Mouse (Mus musculus) intestine, embryonic 15.5 days (tissue): Measurements from ENCODE around the gene Trhr2. TPM values are rescaled to one million over a fixed set of nuclear protein-coding genes. Genes with fewer than 3 reads are reported as not detected.

Experiments
- ATAC-seq: fragments of 200-750 bp; cut with Nextera tagmentation; 2 replicates; pipeline ENCODE4 v1.8.0; 2017; ENCODE audit warnings: moderate TSS enrichment, moderate library complexity
- H3K27ac ChIP-seq: fragments of 300-500 bp; sonication (generic); 2 replicates; pipeline ENCODE4 v1.5.1; 2015; ENCODE audit warnings: mild to moderate bottlenecking, inconsistent platforms
- H3K27me3 ChIP-seq: fragments of 300-500 bp; sonication (generic); replicated peaks from 2 replicates; pipeline ENCODE4 v1.6.1; 2015; ENCODE audit warnings: inconsistent platforms
- H3K36me3 ChIP-seq: fragments of 300-500 bp; sonication (generic); 2 replicates; pipeline ENCODE4 v1.6.1; 2015; ENCODE audit warnings: inconsistent platforms
- H3K4me1 ChIP-seq: fragments of 300-500 bp; sonication (generic); replicated peaks from 2 replicates; pipeline ENCODE4 v1.6.1; 2015; ENCODE audit warnings: inconsistent platforms
- H3K4me2 ChIP-seq: fragments of 300-500 bp; sonication (generic); replicated peaks from 2 replicates; pipeline ENCODE4 v1.6.1; 2015; ENCODE audit warnings: mild to moderate bottlenecking, inconsistent platforms
- H3K4me3 ChIP-seq: fragments of 300-500 bp; sonication (generic); replicated peaks from 2 replicates; pipeline ENCODE4 v1.5.1; 2015; ENCODE audit warnings: inconsistent platforms
- H3K9ac ChIP-seq: fragments of 300-500 bp; sonication (generic); 2 replicates; pipeline ENCODE4 v1.6.1; 2015; ENCODE audit warnings: inconsistent platforms
- H3K9me3 ChIP-seq: fragments of 300-500 bp; sonication (generic); 2 replicates; pipeline ENCODE4 v1.6.1; 2016; ENCODE audit warnings: inconsistent platforms
- WGBS: fragments of 180-500 bp; shearing (Covaris S2); methylation state at CpG from one replicate; pipeline ENCODE4 v1.1.7; 2015; 5-methylcytosine and 5-hydroxymethylcytosine counted together
- polyA plus RNA-seq: library from polyadenylated mRNA; unstranded; fragments of >200 nt; fragmentation: Nextera tagmentation; extraction: Ambion mirVana; gene quantifications from 2 replicates; pipeline ENCODE4 v1.2.1, GENCODE M21; 2015

Gene Trhr2
- polyA plus RNA-seq, 1 experiment from 2014 or later = not detected

DNA sequence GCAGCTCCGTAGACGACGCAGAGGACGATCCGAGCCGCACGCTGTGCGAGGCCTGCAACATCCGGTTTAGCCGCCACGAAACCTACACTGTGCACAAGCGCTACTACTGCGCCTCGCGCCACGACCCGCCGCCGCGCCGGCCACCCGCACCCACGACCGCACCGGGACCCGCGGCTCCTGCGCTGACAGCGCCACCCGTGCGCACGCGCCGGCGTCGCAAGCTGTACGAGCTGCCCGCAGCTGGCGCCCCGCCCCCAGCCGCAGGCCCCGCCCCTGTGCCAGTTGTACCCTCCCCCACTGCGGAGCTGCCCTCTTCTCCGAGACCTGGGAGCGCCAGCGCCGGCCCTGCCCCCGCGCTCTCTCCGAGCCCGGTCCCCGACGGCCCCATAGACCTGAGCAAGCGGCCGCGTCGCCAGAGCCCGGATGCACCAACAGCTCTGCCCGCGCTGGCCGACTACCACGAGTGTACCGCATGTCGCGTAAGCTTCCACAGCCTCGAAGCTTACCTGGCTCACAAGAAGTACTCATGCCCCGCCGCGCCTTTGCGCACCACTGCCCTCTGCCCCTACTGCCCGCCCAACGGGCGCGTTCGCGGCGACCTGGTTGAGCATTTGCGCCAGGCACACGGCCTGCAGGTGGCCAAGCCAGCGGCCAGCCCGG, 24.2 kb downstream of the Trhr2 start:
- peak; percentile 50 for ATAC-seq
- Histone ChIP-seq H3K4me1 (peaks cover 9% of the 10 kb centered on the region), H3K4me2 (peak overlapping the region; percentile 89), H3K9me3 (no peaks in the 10 kb centered on the region), H3K27ac (no peak overlapping the region), H3K27me3 (peaks cover 25% of the 10 kb centered on the region), H3K9ac (0 out of 2 replicates have a peak overlapping the region, but pooled peaks have one; percentile 34), H3K4me3 (peak overlapping the region; percentile 48), H3K36me3 (peaks cover 39% of the 10 kb centered on the region)
- WGBS = 31% methylated on average over 81 of the region's 81 CpGs

DNA sequence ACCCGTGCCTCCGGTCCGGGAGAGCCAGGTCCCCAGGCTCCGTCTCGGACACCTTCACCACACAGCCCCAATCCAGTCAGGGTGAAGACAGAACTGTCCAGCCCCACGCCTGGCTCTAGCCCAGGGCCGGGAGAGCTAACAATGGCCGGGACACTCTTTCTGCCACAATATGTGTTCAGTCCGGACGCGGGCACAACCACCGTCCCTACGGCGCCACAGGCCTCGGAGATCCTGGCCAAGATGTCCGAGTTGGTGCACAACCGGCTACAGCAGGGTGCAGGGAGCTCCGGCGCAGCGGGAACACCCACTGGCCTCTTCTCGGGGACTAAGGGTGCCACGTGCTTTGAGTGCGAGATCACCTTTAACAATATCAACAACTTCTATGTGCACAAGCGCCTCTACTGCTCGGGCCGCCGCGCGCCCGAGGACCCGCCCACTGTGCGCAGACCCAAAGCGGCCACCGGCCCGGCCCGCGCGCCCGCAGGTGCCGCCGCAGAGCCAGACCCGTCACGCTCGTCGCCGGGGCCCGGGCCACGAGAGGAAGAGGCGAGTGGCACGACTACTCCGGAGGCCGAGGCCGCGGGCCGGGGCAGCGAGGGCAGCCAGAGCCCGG, 24.8 kb downstream of the Trhr2 start:
- peaks cover 25% of the 10 kb centered on the region for H3K27me3 ChIP-seq
- peak; percentile 5; the same call in 1 of the 2 replicates for ATAC-seq
- WGBS = 31% methylated on average over 57 of the region's 57 CpGs
- no peak overlapping the region for H3K27ac ChIP-seq
- H3K9me3 ChIP-seq = no peaks in the 10 kb centered on the region
- H3K9ac ChIP-seq = 0 out of 2 replicates have a peak overlapping the region, but pooled peaks have one; percentile 34
- H3K4me2 ChIP-seq = peak overlapping the region; percentile 89
- H3K36me3 ChIP-seq = peaks cover 39% of the 10 kb centered on the region
- peaks cover 15% of the 10 kb centered on the region for H3K4me1 ChIP-seq
- H3K4me3 ChIP-seq = peak overlapping the region; percentile 48

DNA sequence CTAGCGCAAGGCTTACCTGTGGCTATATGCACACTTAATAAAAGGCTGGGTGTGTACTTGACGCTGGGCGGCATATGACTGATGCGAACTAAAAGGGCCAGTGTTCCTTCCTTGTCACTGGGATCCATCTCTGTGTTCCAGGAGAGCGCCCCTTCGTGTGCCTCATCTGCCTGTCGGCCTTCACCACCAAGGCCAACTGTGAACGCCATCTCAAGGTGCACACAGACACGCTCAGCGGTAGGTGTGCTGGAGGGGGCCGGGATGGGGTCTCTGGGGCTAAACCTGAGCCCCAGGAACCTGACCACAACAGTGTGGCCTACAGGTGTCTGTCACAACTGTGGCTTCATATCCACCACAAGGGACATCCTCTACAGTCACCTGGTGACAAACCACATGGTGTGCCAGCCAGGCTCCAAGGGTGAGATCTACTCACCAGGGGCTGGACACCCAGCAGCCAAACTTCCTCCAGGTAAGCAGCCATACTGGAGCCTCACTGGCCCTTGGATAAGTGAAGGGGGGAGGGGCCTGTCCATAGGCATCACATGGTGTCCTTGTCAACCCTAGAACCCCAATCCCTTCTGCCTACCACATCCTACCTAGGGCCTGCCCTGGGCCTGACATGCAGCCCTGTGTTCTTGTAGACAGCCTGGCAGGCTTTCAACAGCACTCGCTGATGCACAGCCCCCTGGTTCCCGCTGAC, 25.6 kb downstream of the Trhr2 start:
- WGBS = 90% methylated on average over 13 of the region's 13 CpGs
- no peak for ATAC-seq
- H3K4me3 ChIP-seq = no peak overlapping the region
- H3K4me1 ChIP-seq = peaks cover 22% of the 10 kb centered on the region
- peaks cover 25% of the 10 kb centered on the region for H3K27me3 ChIP-seq
- H3K4me2 ChIP-seq = 0 out of 2 replicates have a peak overlapping the region, but pooled peaks have one; percentile 89
- H3K9me3 ChIP-seq = no peaks in the 10 kb centered on the region
- no peak overlapping the region for H3K9ac ChIP-seq
- peaks cover 39% of the 10 kb centered on the region for H3K36me3 ChIP-seq
- no peak overlapping the region for H3K27ac ChIP-seq

DNA sequence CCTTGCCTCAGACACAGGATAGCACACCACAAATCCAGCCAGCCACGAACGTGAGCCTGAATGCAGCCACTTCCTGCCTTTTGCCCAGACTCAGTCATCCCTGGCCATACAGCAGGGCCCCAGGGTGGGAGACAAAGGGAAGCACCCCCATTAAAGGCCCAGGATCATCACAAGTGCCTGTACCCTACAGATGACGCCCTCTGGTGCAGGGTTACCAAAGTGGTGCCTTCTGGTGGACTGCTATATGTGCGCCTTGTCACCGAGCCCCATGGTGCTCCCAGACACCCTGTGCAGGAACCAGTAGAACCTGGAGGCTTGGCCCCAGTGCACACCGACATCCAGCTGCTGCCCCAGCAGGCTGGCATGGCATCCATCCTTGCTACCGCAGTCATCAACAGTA, 27.0 kb downstream of the Trhr2 start:
- Histone ChIP-seq H3K4me3 (no peak overlapping the region), H3K9ac (no peak overlapping the region), H3K4me2 (no peak overlapping the region), H3K9me3 (no peaks in the 10 kb centered on the region), H3K4me1 (peaks cover 33% of the 10 kb centered on the region), H3K36me3 (peaks cover 39% of the 10 kb centered on the region), H3K27ac (no peak overlapping the region), H3K27me3 (peaks cover 25% of the 10 kb centered on the region)
- 88% methylated on average over 7 of the region's 7 CpGs for WGBS
- ATAC-seq = no peak

DNA sequence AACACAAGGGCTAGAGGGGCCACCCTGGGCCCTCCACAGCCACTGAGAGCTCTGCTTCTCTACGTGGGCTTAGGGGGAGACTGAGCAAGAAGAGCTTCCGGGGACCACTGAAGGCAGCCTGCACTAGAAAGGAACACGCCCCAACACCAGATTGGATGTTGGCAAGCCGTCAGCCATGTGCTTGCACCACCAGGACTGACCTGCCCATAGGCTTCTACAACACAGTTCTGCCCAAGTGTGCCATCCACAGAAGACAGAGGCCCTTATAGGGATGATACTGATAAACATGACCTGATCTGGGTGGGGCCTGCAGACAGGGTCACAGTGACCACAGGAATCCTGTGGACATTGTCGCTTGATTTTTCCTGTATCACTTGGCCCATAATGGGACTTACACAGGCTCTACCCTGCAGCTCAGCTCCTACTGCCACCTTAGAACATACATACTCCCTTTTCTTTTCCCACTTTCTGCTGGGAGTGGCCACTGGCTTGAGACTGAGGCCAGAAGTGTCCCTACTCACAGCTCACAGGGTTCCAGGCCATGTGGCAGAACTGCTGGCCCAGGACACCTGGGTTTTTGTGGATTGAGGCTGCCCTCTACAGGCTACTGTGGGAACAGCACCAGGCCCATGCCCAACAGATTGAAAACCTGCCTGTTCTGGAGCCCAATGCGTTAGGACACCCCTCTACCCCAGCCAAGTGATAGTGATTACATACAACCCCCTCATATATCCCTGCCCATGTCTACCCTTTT, 27.6 kb downstream of the Trhr2 start:
- Histone ChIP-seq H3K27ac (no peak overlapping the region), H3K36me3 (peaks cover 39% of the 10 kb centered on the region), H3K9me3 (no peaks in the 10 kb centered on the region), H3K27me3 (peaks cover 25% of the 10 kb centered on the region), H3K4me2 (no peak overlapping the region), H3K9ac (no peak overlapping the region), H3K4me3 (no peak overlapping the region), H3K4me1 (peaks cover 33% of the 10 kb centered on the region)
- 65% methylated on average over 6 of the region's 6 CpGs for WGBS
- ATAC-seq = peak; percentile 27; the same call in 1 of the 2 replicates

DNA sequence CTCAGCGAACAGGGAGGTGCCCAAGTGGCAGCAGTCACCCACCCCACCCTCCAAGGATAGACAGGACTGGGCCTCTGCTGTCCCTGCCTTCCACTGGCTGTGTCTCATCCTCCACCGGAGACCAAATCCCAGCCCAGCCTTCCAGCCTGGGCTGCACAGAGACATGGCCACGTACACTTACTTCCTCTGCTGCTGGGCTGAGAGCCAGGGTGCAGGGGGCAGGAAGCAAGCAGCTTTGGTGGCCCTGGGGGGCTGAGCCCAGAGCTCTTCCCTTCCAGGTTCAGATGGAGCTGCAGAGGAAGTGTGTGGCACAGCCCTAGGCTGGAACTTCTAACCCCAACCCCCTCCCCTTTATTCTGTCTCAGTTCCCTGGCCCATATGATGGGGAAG, 29.4 kb downstream of the Trhr2 start:
- Histone ChIP-seq H3K9me3 (no peaks in the 10 kb centered on the region), H3K4me1 (peaks cover 39% of the 10 kb centered on the region), H3K36me3 (peaks cover 25% of the 10 kb centered on the region), H3K4me2 (no peak overlapping the region), H3K4me3 (no peak overlapping the region), H3K27me3 (peaks cover 8% of the 10 kb centered on the region), H3K27ac (peak overlapping the region; percentile 73), H3K9ac (no peak overlapping the region)
- ATAC-seq = peak; percentile 6; the same call in 1 of the 2 replicates
- WGBS = 54% methylated on average over 3 of the region's 3 CpGs

DNA sequence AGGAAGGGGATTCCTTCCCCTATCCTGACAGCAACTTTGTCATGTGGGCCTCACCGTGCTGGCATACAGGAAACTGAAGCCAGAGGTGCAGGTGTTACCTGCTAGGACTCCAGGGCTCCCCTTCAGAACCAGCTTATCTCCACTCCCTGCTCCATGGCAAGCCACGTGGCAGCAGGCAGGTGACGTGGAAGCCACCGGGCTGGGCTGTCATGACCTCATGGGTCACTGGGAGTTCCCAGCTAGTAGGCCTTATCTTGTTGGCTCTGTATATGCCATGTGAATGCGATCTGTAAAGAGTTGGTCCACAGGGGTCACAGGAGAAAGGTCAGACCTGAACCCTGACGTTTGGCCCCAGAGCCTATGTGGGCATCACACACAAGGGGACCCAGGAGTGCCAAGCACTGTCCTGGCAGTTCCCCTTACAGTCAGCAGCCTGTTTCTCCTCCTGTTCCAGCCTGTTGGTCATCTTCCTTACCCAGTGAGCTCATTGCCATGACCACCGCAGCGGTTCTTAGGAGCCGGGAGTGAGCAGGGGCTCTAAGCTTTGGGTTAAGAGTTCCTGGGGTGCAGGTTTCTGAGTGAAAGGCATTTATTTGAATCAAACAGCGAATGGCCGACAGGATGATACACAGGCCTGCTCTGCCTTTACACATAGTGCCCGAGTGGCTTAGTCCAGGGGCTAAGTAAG, 30.0 kb downstream of the Trhr2 start:
- 77% methylated on average over 12 of the region's 12 CpGs for WGBS

DNA sequence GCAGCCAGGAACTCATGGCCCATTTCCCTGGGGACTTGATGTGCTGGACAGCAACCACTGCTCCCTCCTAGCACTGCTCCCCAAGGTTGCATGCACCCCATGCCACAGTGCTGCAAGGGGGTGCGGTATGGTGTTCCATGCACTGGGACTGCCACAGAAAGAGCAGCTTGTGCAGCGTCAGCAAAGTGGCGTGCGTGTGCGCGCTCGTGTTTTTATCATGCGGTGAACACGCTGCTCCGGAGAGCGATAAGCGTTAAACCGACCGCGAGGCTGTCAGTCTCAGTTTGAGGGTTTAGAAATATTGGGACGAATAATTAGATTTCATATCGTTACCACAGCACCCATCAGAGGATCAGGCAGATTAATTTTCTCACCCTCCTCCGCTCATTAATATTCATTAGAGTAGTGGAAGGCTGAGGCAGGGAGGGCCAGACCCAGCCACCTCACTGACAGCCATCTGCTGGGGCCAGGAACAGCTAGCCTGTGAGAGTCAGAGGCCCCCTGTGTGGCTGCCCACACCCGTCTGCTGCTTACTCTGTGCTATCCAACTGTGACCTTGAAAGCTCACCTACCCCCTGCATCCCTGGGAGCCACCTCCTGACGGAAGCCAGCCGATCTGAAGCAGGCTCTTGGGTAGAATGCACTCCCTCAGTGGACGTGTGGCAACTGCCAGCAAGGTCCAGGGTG, 30.9 kb downstream of the Trhr2 start:
- H3K27ac ChIP-seq = peak overlapping the region; percentile 73
- ATAC-seq = peak; percentile 54
- H3K4me3 ChIP-seq = no peak overlapping the region
- no peak overlapping the region for H3K4me2 ChIP-seq
- no peak overlapping the region for H3K9ac ChIP-seq
- WGBS = 79% methylated on average over 22 of the region's 22 CpGs
- H3K9me3 ChIP-seq = no peaks in the 10 kb centered on the region
- peaks cover 52% of the 10 kb centered on the region for H3K4me1 ChIP-seq
- peaks cover 11% of the 10 kb centered on the region for H3K36me3 ChIP-seq
- no peaks in the 10 kb centered on the region; the same call in 1 of the 2 replicates for H3K27me3 ChIP-seq

More for the DNA sequence above, 30.0 kb downstream of the Trhr2 start:
- Histone ChIP-seq H3K9ac (no peak overlapping the region), H3K4me1 (peaks cover 44% of the 10 kb centered on the region), H3K9me3 (no peaks in the 10 kb centered on the region), H3K27me3 (peaks cover 5% of the 10 kb centered on the region), H3K4me2 (no peak overlapping the region), H3K4me3 (no peak overlapping the region), H3K27ac (peak overlapping the region; percentile 73), H3K36me3 (peaks cover 20% of the 10 kb centered on the region)
- ATAC-seq = peak; percentile 73

DNA sequence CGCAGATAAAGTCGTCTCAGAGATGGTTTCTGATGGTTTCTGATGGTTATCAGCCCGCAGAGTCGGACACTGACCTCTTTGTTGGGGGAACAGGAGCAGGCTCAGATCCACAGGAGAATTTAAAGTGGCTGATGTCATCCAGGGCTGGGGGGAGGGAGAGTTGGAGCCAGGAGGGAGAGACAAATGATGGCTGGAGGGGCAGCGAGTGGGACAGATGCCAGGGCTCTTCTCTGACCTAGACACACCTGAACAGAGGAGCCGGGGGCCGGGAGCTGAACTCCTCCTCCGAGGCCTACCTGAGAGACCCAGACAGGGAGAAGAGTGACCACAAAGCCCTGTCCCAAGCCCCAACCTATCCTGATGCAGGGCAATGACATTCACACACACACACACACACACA, 31.5 kb downstream of the Trhr2 start:
- 64% methylated on average over 8 of the region's 8 CpGs for WGBS
- Histone ChIP-seq H3K4me1 (peaks cover 58% of the 10 kb centered on the region), H3K36me3 (peaks cover 5% of the 10 kb centered on the region; the same call in 1 of the 2 replicates)

DNA sequence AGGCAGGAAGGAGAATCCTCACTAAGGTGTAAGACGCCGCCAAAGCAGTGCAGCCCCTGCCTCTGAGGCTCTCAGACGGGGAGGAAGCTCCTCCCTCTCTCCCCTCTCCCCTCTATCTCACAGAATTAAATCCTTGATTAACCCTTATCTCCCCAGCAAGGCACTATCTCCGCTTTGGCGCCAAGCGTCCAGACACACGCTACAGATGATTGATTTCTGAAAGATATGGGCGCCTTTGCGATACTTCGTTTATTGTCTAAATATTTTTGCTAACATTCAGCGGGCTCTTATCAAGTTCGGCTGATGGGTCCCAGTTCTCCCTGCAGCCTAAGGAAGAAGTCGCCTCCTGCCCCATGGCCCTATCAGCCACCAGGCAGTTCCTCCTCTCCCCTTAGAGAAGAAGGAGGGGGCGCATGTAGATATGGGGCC, 34.4 kb downstream of the Trhr2 start:
- Histone ChIP-seq H3K9ac (0 out of 2 replicates have a peak overlapping the region, but pooled peaks have one; percentile 30), H3K4me3 (peak overlapping the region; percentile 4; the same call in 1 of the 2 replicates), H3K4me1 (peaks cover 77% of the 10 kb centered on the region), H3K36me3 (no peaks in the 10 kb centered on the region; the same call in 1 of the 2 replicates), H3K27me3 (no peaks in the 10 kb centered on the region; the same call in 1 of the 2 replicates), H3K27ac (0 out of 2 replicates have a peak overlapping the region, but pooled peaks have one; percentile 17), H3K9me3 (no peaks in the 10 kb centered on the region), H3K4me2 (peak overlapping the region; percentile 41)
- no peak for ATAC-seq
- WGBS = 21% methylated on average over 14 of the region's 14 CpGs

More for the DNA sequence above, 31.5 kb downstream of the Trhr2 start:
- ATAC-seq = no peak
- H3K4me3 ChIP-seq = no peak overlapping the region
- no peak overlapping the region for H3K27ac ChIP-seq
- no peaks in the 10 kb centered on the region for H3K9me3 ChIP-seq
- H3K9ac ChIP-seq = no peak overlapping the region
- no peaks in the 10 kb centered on the region; the same call in 1 of the 2 replicates for H3K27me3 ChIP-seq
- H3K4me2 ChIP-seq = no peak overlapping the region

DNA sequence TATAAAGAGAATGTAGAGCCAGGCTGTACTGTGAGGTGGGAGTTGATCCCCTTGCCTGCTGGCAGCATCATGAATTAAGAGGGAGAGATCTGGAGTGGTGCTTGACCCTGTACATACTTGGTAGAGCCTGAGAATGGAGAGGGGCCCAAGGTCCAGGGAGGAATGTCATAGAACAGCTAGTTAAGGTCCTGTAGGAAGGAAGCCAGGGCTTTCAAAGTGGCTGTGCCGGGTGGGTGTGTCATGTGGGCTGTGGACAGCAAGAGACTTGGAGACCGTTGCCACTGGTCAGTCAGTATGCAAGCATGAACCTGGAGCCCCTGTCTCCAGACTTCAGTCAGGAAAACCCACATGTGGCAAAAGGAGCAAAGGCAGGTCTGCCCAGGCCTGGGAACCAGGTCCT, 35.4 kb downstream of the Trhr2 start:
- H3K4me2 ChIP-seq = no peak overlapping the region
- no peaks in the 10 kb centered on the region for H3K9me3 ChIP-seq
- peaks cover 77% of the 10 kb centered on the region for H3K4me1 ChIP-seq
- WGBS = 56% methylated on average over 2 of the region's 2 CpGs
- H3K4me3 ChIP-seq = no peak overlapping the region
- H3K27me3 ChIP-seq = no peaks in the 10 kb centered on the region; the same call in 1 of the 2 replicates
- ATAC-seq = no peak
- H3K27ac ChIP-seq = peak overlapping the region; percentile 6; the same call in 1 of the 2 replicates
- no peak overlapping the region for H3K9ac ChIP-seq
- H3K36me3 ChIP-seq = no peaks in the 10 kb centered on the region
